Mouse (Mus musculus) layer of hippocampus, adult 18-20 months (tissue): ENCODE results near the gene Elmo3. TPM values are rescaled to one million over a fixed set of nuclear protein-coding genes. Genes with fewer than 3 reads are reported as not detected.
"Not testable (repeated sequence)": the region's sequence is repeated elsewhere in the genome, so short reads cannot be mapped to it uniquely, and the experiment has no call there.

ENCODE experiments used
- DNase-seq, 2 experiments: peaks; one replicate each; pipeline ENCODE4 v3.0.0; 2022; ENCODE audit warnings: low spot score in 2 of 2
- total RNA-seq, 2 experiments: library from RNA; stranded (reverse); gene quantifications; 2 replicates each; pipeline ENCODE4 v1.2.3; 2021

The Elmo3 gene
- total RNA-seq, 2 experiments from 2014 or later: 0.79 to 0.97 TPM

- DNase-seq: no peak
Measured at GRCm38 (mm10) chr8:105275840-105276239, 29.6 kb upstream of the Elmo3 start, which contains the start of gene Nol3. Gene Nol3 (plus strand): TSS chr8:105276140.

- DNase-seq: peak in 1 of 2 experiments; percentile 55
Measured at GRCm38 (mm10) chr8:105276292-105277120, 28.9 kb upstream of the Elmo3 start.

DNA sequence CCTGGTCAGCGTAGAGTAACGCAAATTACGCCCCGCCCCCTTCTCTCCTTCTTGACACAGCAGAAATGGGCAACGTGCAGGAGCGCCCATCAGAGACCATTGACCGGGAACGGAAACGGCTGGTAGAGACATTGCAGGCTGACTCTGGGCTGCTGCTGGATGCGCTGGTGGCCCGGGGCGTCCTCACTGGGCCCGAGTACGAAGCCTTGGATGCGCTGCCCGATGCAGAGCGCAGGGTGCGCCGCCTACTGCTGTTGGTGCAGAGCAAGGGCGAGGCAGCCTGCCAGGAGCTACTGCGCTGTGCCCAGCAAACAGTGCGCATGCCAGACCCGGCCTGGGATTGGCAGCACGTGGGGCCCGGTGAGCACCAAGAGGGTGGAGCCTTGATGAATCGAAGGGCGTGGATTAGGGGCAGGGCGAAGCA lies 26.5 kb upstream of the Elmo3 start:
- peak; percentile 89 to 94 for DNase-seq

DNA sequence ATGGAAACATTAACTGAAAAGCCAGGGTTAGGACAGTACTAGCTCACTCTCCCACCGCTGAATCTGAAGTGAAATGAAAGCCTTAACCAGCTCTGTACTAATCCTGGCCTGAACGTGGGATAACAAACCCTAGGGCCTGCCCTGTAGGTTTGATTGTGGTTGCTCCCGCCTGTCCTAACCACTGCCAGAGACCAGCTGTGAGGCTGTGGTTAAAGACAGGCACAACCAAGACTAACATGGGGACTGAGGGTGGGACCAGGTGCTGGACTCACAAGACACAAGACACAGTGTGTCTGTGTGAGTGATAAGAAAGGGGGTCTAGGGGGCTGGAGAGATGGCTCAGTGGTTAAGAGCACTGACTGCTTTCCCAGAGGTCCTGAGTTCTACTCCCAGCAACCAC lies 24.8 kb upstream of the Elmo3 start:
- DNase-seq: no peak

- no peak for DNase-seq
Measured at GRCm38 (mm10) chr8:105281821-105282220, 23.6 kb upstream of the Elmo3 start.

DNA sequence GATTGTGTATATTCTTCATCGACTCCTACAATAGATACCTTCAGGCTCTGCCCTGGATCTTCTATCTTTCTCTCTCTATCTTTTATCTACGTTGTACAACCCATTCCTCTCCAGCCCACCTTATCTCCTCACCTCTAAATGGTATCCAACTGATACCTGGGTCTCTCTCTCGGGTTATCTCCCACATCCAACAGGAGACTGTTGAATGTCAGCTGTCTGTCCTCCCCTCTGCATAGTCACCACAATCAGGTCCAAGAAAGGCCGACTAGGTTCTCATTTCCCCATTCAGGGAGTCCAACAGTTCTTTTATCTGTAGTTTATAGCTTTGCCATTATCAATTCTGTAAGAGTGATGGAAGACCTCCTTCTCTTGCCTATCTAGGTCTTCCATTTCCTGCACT lies 23.2 kb upstream of the Elmo3 start:
- DNase-seq: no peak

GRCm38 (mm10) chr8:105283074-105283473 lies 22.3 kb upstream of the Elmo3 start:
- DNase-seq: peak in 1 of 2 experiments; percentile 51

GRCm38 (mm10) chr8:105285514-105285913 lies 19.9 kb upstream of the Elmo3 start:
- DNase-seq: no peak

DNA sequence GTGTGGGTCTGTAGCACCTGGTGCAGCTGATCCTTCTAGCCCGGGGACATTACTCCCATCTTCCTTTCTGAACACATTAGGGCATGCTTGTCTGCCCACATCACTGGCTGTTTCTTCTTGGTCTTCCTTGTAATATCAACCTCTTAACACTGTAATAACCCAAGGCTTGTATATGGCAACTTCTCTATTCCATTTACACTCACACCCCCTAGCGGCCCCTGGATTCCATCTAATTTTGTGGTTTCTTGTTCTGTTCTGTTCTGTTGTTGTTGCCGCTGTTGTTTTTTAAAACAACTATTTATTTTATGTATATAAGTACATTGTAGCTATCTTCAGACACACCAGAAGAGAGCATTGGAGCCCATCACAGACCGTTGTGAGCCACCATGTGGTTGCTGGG lies 18.5 kb upstream of the Elmo3 start:
- no peak for DNase-seq

DNA sequence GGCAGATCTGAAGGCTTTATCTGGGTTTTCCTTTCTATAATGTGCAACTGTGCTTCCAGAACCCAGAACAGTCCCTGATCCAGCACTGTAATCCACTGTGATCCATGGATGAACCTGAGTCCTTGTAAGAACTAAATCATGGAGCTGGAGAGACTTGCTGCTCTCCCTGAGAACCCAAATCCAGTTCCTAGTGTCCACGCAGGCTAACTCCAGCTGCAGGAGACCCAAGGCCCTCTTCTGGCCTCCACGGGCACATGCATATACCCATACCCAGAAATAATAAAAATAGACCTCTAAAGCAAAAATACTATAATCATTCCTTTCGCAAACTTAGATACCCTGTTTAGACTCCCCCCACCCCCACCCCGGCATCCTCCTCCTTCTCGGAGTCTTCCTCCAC lies 17.2 kb upstream of the Elmo3 start:
- DNase-seq: no peak

DNA sequence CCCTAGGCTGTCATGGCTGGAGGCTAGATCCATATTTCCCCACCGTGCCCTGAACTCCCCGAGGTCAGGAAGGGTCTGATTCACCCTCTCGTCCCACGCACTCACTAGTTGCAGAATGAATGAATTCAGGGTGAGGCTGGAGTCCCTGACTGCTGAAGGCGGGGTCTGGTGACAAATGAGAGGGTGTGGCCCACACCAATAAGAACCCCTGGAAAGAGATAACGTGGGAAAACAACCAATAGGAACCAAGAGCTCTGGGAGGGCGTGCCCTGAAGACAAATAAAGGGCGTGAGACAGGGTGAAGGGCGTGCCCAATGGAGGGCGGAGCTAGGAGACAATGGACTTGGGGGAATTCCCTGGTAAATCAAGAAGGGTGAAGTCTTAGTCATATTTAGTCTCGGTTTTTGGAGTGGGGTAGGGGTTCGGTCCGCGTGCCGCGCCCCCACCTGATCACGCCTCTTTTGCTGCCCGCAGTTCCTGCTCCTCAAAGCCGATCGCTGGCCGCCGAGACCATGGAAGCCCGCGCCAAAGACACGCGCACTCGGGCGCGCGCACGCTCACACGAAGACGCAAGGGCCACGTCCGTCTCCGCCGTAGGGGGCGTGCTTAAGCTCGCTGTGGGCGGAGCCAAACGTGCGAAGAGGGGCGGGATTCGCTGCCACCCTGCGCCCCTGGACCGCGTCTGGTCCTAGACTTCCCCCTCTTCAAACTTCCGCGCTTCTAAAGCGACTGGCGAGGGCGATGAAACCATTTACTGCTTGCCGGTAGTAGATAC lies 16.3 kb upstream of the Elmo3 start:
- DNase-seq: peak; percentile 92 to 96

DNA sequence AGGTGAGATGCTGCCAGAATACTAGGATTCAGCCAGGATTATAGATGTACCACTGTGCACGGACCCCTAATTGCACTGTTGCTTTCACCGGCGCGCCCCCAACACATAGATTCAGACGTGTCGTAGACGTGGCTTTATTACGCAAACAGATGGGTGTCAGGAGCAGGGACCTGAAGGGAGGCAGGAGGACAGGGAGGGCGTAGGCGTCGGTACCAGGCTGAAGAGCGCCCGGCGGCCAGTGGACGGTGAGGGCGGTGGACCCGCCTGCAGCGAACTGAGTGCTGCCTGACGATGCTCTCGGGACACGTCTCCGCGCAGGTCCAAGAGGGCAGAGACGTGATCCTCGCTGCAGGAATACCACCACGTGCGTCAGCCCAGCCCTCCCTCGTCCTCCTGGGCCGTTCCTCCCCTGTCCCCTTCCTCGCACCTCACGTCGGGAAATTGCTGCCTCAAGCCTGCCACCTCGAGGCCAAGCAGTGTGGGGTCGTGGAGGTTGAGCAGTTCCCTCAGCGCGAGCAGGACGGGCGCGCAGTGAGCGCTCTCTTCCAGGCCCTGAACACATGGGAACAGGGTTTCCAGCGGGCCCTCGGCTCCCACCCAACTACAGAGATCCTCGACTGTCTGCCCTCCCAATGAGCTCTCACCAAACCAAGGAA lies 15.5 kb upstream of the Elmo3 start, which contains the start of gene 4931428F04Rik:
4931428F04Rik (minus strand) TSS at position 60 of the 656 bp plus-strand sequence.
- DNase-seq: peak in 1 of 2 experiments; percentile 54

DNA sequence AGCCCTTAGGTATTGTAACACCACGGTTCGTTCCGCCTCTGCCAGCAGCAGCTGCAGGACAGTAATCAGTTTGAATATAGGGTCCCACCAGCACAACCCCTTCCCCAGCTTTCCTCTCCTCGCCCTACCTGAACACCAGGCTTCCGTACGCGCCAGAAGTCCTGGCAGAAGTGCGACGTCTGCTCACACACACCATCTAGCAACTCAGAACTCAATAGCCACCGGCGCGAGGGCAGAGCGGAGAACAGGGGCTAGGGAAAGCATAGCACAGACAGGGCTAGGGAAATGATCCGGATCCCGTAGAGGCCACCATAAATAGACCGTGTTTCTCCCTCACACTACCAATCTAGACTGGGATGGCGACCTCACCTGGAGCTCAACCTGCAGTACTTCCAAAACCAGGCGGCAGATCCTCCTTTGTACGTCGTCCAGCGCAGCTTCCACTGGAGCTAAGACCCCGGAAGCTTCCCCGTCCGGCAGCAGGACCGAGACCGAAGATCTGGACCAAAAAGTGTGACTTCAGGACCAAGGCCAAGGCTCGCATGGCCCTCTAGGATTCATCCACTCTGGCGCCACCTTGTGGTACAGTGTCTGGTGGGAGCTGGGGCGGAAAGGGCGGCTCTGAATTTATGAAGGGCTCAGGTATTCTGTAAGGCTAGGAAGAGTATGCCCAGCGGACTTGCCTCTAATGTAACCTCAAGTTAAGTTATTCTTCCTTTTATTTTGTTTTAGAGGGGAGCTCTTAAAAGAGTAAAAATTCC lies 14.7 kb upstream of the Elmo3 start:
- DNase-seq: peak; percentile 59 to 79

- DNase-seq: not testable (repeated sequence)
Measured at GRCm38 (mm10) chr8:105291364-105291763, 14.0 kb upstream of the Elmo3 start.

DNA sequence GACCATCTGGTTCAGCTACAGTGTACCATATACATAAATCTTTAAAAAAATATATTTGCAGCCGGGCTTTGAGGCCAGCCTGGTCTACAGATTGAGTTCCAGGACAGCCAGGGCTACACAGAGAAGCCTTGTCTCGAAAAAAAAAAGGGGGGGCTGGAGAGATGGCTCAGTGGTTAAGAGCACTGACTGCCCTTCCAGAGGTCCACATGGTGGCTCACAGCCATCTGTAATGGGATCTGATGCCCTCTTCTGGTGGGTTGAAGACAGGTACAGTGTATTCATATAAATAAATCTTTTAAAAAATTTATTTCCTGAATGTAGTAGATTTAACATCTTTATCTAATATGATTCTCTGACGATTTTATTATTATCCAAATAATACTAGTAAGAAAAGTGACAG lies 13.6 kb upstream of the Elmo3 start:
- DNase-seq: not testable (repeated sequence)

DNA sequence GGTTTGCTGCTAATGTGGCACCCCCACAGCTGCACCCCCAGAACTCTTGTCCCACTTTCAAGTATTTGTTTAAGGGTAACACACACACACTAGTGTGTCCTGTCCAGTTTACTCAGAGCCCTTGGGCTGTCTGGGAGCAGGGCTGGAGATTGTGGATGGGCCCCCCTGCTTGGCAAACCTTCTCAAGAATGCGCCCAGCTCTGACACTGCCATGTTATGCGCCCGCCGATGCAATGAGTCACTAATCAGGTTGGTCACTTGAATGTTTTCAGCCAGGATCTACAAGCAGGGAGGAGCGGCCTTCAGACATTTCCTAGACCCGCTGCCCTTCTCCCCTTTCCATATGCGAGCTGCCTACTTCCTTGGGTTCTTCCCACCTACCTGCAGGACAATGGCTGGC lies 12.9 kb upstream of the Elmo3 start:
- no peak for DNase-seq

- DNase-seq: no peak
Measured at GRCm38 (mm10) chr8:105293405-105293804, 12.0 kb upstream of the Elmo3 start.

DNA sequence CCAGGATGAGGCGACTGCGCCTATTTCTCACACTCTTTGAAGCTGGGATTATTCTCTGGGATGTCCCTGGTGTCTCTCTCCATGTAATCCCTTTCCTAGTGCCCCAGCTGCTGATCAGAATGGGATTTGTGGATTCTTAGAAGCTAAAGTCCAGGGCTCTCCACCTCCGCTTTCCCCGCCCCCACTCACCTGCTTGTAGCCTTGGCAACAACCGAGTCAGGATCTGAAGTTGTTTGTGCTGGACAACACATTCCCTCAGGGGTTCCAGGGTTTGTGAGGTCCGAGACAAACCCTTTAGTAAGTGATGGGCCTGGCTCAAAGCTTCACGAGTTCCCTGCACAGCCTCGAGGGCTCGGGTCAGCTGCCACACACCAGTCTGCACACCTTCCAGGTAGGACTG lies 10.6 kb upstream of the Elmo3 start:
- DNase-seq: no peak

DNA sequence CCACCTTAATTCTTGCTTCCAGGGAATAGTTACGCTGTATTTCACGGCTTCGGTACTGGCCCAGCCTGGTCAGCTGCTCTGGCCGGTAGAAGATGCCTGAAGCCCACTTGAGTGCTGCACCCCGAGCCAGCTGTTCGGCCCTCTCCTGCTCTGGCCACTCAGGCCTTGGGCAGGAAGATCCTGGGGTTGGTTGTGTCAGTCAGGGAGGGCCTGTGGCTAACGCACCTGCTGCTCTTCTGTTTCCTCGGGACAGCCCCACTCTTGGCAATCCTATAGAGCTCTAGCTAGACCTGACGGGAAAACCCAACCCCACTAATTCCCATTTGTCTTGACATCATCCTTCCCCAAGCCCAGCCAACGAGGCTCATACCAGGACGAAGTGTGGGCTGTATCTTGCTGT lies 10.1 kb upstream of the Elmo3 start:
- no peak for DNase-seq

DNA sequence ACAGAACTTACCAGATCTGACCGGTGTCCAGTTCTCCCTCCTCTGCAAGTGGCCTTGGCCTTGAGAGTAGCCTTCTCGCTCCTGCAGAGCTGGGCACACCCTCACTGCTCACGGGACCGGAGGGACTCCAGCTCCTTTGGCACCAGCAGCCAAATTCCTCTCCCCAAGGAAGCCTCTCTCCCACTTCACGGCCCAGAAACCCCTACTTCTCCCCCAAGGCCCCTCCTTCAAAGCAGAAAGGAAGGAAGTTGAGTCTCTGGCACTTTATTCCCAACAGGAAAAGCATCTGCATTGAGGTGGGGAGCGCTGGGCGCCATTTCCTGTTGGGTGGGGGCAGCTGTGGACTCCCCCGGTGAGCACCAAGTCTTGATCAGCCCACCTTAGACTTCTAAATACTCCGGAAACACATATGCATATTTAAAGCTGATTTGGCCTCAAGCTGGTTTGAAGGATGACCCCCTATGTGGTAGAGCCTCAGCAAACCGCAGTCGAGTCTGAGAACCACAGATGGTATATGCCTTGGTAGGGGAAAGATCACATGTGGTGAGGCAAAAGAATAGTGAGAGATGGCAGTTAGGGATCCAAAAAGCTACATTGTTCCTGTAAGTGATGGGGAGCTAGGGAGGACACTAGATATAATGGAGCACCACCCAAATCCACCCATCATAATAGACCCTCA lies 9.4 kb upstream of the Elmo3 start, which contains the start of gene Exoc3l:
Exoc3l (minus strand) TSS at position 207 of the 679 bp plus-strand sequence.
- no peak for DNase-seq
